Comparison of ENCODE assay signal across 9 mouse cellular contexts in genomic region chrX:166621560-166622301, GRCm38 (mm10). TPM values are rescaled to one million over a fixed set of nuclear protein-coding genes. Genes with fewer than 3 reads are reported as not detected.
DNase-seq lines count a peak whose midpoint lies in the region; ATAC-seq lines count a peak whose summit lies in the region.
"Had no signal": no experiment of that assay in that cellular context is flagged by ENCODE, and none has a peak within 500 bp of the region (broad histone marks: within the 10 kb centered on the region; RNA-seq: fewer than 3 reads in every experiment).

No protein-coding gene starts in this region.

- H3K9ac ChIP-seq in forebrain, embryonic 13.5 days: no peak overlapping the region
- no peak overlapping the region for H3K9ac ChIP-seq in lung, embryonic 15.5 days
- H3K9ac ChIP-seq in heart, embryonic 12.5 days: no peak overlapping the region
- H3K9ac ChIP-seq: liver, embryonic 14.5 days had no signal

- H3K4me3 ChIP-seq in forebrain, embryonic 13.5 days: no peak overlapping the region
- no peak overlapping the region for H3K4me3 ChIP-seq in forebrain, embryonic 10.5 days
- H3K4me3 ChIP-seq in lung, embryonic 15.5 days: no peak overlapping the region
- no peak overlapping the region for H3K4me3 ChIP-seq in heart, embryonic 12.5 days

- H3K27ac ChIP-seq in forebrain, embryonic 13.5 days: no peak overlapping the region
- H3K27ac ChIP-seq in forebrain, embryonic 10.5 days: no peak overlapping the region
- H3K27ac ChIP-seq in lung, embryonic 15.5 days: peak overlapping the region; percentile 10; the same call in 1 of the 2 replicates
- no peak overlapping the region for H3K27ac ChIP-seq in heart, embryonic 12.5 days (ENCODE audit: poor library complexity, severe bottlenecking)
- H3K27ac ChIP-seq: liver, embryonic 14.5 days had no signal

- H3K27me3 ChIP-seq in forebrain, embryonic 13.5 days: peaks cover 7% of the 10 kb centered on the region; the same call in 1 of the 2 replicates
- H3K27me3 ChIP-seq in forebrain, embryonic 10.5 days (ENCODE audit: poor library complexity, severe bottlenecking): peaks cover 86% of the 10 kb centered on the region
- H3K27me3 ChIP-seq in lung, embryonic 15.5 days: peaks cover 10% of the 10 kb centered on the region; the same call in 1 of the 2 replicates
- no peaks in the 10 kb centered on the region for H3K27me3 ChIP-seq in heart, embryonic 12.5 days (replicated peaks)

- 58% methylated on average over 9 of the region's 9 CpGs for WGBS in forebrain, embryonic 13.5 days
- WGBS in forebrain, embryonic 10.5 days: 79% methylated on average over 9 of the region's 9 CpGs
- WGBS in lung, embryonic 15.5 days: 50% methylated on average over 9 of the region's 9 CpGs
- 57% methylated on average over 9 of the region's 9 CpGs for WGBS in heart, embryonic 12.5 days

- no peaks in the 10 kb centered on the region for H3K36me3 ChIP-seq in forebrain, embryonic 13.5 days (ENCODE audit: poor library complexity, severe bottlenecking)
- no peaks in the 10 kb centered on the region for H3K36me3 ChIP-seq in forebrain, embryonic 10.5 days (replicated peaks)
- no peaks in the 10 kb centered on the region for H3K36me3 ChIP-seq in lung, embryonic 15.5 days
- H3K36me3 ChIP-seq in heart, embryonic 12.5 days: no peaks in the 10 kb centered on the region

- H3K9me3 ChIP-seq in forebrain, embryonic 13.5 days (replicated peaks): no peaks in the 10 kb centered on the region
- no peaks in the 10 kb centered on the region for H3K9me3 ChIP-seq in forebrain, embryonic 10.5 days
- no peaks in the 10 kb centered on the region for H3K9me3 ChIP-seq in lung, embryonic 15.5 days
- no peaks in the 10 kb centered on the region for H3K9me3 ChIP-seq in heart, embryonic 12.5 days (replicated peaks)

- no peaks in the 10 kb centered on the region for H3K4me1 ChIP-seq in forebrain, embryonic 13.5 days
- peaks cover 11% of the 10 kb centered on the region; the same call in 1 of the 2 replicates for H3K4me1 ChIP-seq in forebrain, embryonic 10.5 days
- 0 out of 2 replicates have a peak, but pooled peaks cover 5% of the 10 kb centered on the region for H3K4me1 ChIP-seq in lung, embryonic 15.5 days
- H3K4me1 ChIP-seq in heart, embryonic 12.5 days (replicated peaks): no peaks in the 10 kb centered on the region

- ATAC-seq in forebrain, embryonic 13.5 days: 0 out of 2 replicates have a peak, but pooled peaks have one; percentile 57
- ATAC-seq in lung, embryonic 15.5 days (ENCODE audit: borderline replicate concordance, extremely low read depth, low FRiP score, low TSS enrichment): no peak
- ATAC-seq in heart, embryonic 12.5 days (ENCODE audit: insufficient number of reproducible peaks, low FRiP score): no peak

- no peak for DNase-seq in forebrain, embryonic 10.5 days (ENCODE audit: extremely low spot score, low spot score)
- DNase-seq in lung, postnatal 14 days: no peak
- peak; percentile 48 for DNase-seq in adrenal gland, postnatal 10 days
- DNase-seq in mesoderm, embryonic 11.5 days (ENCODE audit: low read depth, low spot score): peak; percentile 32
- DNase-seq in T-cell, adult 2 months (ENCODE audit: low spot score): no peak

- no peak overlapping the region for H3K4me2 ChIP-seq in forebrain, embryonic 13.5 days
- no peak overlapping the region for H3K4me2 ChIP-seq in lung, embryonic 15.5 days
- H3K4me2 ChIP-seq in heart, embryonic 12.5 days: no peak overlapping the region

RNA-seq across cellular contexts. Expression of gene Egfl6, which starts 36.2 kb away (rescaled TPM):
- 1.0 and 1.4 TPM in 2 replicates for polyA plus RNA-seq in forebrain, embryonic 13.5 days (2015; fragmentation: Nextera tagmentation; extraction: Ambion mirVana)
- polyA plus RNA-seq in forebrain, embryonic 10.5 days (2016; fragmentation: Nextera tagmentation; extraction: Ambion mirVana): 1.7 and 2.0 TPM in 2 replicates
- polyA plus RNA-seq in lung, embryonic 15.5 days (2015; fragmentation: Nextera tagmentation; extraction: Ambion mirVana): 58.5 and 76.9 TPM in 2 replicates
- total RNA-seq in adrenal gland, postnatal 10 days (2021): 10 to 100 TPM; 14.9 to 17.0 TPM
- polyA plus RNA-seq in heart, embryonic 12.5 days (2016; fragmentation: Nextera tagmentation; extraction: Ambion mirVana): 4.8 and 4.9 TPM in 2 replicates

Comparison
In these comparisons a context has a peak if more than half of its experiments do, and no peak if none do; other contexts are left out.
1. DNase-seq: peak in adrenal gland, postnatal 10 days (single experiment) and mesoderm, embryonic 11.5 days (single experiment); none in forebrain, embryonic 10.5 days (single experiment), lung, postnatal 14 days (single experiment) and T-cell, adult 2 months (single experiment).
2. RNA of gene Egfl6, which starts 36.2 kb away (polyA plus RNA-seq): 58.5 to 76.9 TPM in lung, embryonic 15.5 days; 4.8 to 4.9 TPM in heart, embryonic 12.5 days, 1.7 to 2.0 TPM in forebrain, embryonic 10.5 days and 1.0 to 1.4 TPM in forebrain, embryonic 13.5 days; every median in the first group is over 10 times any median in the second.